ENCODE assay signal across 22 mouse cellular contexts in the genomic region with DNA sequence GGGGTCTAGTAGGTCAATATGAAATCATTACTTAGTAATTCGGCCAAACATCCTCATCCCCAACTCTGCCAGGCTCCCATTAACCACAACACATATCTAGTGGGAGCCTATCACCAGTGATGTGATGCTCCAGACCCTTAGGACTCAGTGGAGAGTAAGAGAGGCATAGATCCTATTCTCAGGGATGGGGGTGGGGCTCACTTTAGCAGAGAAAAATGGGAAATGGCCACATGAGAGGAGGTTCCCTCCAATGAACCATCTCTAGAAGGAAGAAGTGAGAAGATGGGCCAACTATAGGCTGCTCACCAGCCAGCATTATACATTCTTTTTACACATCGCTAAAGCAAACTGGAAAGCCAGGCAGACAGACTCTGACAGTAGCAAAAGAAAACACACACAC.
"Had no signal": no experiment of that assay in that cellular context is flagged by ENCODE, and none has a peak within 500 bp of the region (broad histone marks: within the 10 kb centered on the region; RNA-seq: fewer than 3 reads in every experiment).

No protein-coding gene starts in this region.

- H3K4me1 ChIP-seq: intestine, embryonic 15.5 days; kidney, embryonic 15.5 days had no signal

- H3K4me2 ChIP-seq: intestine, embryonic 15.5 days; kidney, embryonic 15.5 days; limb, embryonic 13.5 days; liver, embryonic 13.5 days; lung, embryonic 14.5 days; midbrain, embryonic 12.5 days; midbrain, embryonic 15.5 days; neural tube, embryonic 12.5 days; neural tube, embryonic 15.5 days had no signal

- H3K36me3 ChIP-seq: intestine, embryonic 15.5 days; kidney, embryonic 15.5 days; limb, embryonic 10.5 days; limb, embryonic 13.5 days; liver, embryonic 13.5 days; midbrain, embryonic 12.5 days; midbrain, embryonic 15.5 days; neural tube, embryonic 12.5 days; neural tube, embryonic 15.5 days had no signal

- H3K27me3 ChIP-seq: intestine, embryonic 15.5 days; kidney, embryonic 15.5 days; limb, embryonic 13.5 days; liver, embryonic 13.5 days; midbrain, embryonic 12.5 days; midbrain, embryonic 15.5 days; neural tube, embryonic 12.5 days; neural tube, embryonic 15.5 days had no signal

- DNase-seq: kidney, adult 11 months; kidney, adult 8-10 months; kidney, postnatal 10 days; kidney, postnatal 36 days; liver; liver, embryonic 13.5 days; lung, embryonic 14.5 days; lung, postnatal 4 days; right cerebral cortex, adult 18-20 months; right cerebral cortex, postnatal 14 days; right cerebral cortex, postnatal 4 days; thymus, adult 18-20 months; thymus, postnatal 36 days had no signal

- H3K9me3 ChIP-seq: intestine, embryonic 15.5 days; kidney, embryonic 15.5 days; limb, embryonic 10.5 days; limb, embryonic 13.5 days; liver, embryonic 13.5 days; midbrain, embryonic 12.5 days; midbrain, embryonic 15.5 days; neural tube, embryonic 12.5 days; neural tube, embryonic 15.5 days had no signal

- H3K27ac ChIP-seq: intestine, embryonic 15.5 days; kidney, embryonic 15.5 days; limb, embryonic 10.5 days; limb, embryonic 13.5 days; liver, embryonic 13.5 days; midbrain, embryonic 12.5 days; midbrain, embryonic 15.5 days; neural tube, embryonic 12.5 days; neural tube, embryonic 15.5 days had no signal

- H3K9ac ChIP-seq: intestine, embryonic 15.5 days; kidney, embryonic 15.5 days; limb, embryonic 13.5 days; liver, embryonic 13.5 days; lung, embryonic 14.5 days; midbrain, embryonic 12.5 days; midbrain, embryonic 15.5 days; neural tube, embryonic 12.5 days; neural tube, embryonic 15.5 days had no signal

- ATAC-seq: intestine, embryonic 15.5 days; lung, postnatal 0 days; midbrain, embryonic 15.5 days had no signal

- H3K4me3 ChIP-seq: intestine, embryonic 15.5 days; kidney, embryonic 15.5 days; limb, embryonic 10.5 days; limb, embryonic 13.5 days; liver, embryonic 13.5 days; midbrain, embryonic 12.5 days; midbrain, embryonic 15.5 days; neural tube, embryonic 12.5 days; neural tube, embryonic 15.5 days had no signal
